Mouse (Mus musculus): ENCODE results near the gene Sec22b.
A peak's percentile ranks its signal among the peaks of the same experiment; 100 is the strongest.

The Sec22b gene

GRCm38 (mm10) chr3:97900516-97901490, at the start of gene Sec22b:
TSS of gene Sec22b (plus strand) at chr3:97901190.
- DNase-seq = peak; percentile 82

DNA sequence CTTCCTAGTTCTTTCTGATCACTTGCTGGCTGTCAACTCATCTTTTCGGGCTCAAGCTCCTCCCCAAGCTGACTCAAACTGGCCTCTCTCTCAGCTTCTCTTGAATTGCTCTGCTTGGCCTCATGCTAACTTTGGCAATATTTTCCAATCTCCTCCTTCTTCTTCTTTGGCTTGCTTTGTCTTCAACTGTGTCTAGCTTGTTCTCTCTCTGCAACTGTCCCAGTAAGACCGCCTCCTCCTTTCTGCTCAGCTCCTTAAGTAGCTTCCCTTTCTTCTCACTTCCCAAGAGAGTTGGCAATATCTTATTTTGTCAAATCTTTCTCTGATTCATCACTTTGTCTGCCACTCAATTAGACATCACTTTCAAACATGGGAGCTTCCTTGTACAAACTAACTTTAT, 49.2 kb upstream of the Sec22b start:
- no peak for DNase-seq

- no peak for DNase-seq
Observed at GRCm38 (mm10) chr3:97854575-97855384, 46.2 kb upstream of the Sec22b start.

DNA sequence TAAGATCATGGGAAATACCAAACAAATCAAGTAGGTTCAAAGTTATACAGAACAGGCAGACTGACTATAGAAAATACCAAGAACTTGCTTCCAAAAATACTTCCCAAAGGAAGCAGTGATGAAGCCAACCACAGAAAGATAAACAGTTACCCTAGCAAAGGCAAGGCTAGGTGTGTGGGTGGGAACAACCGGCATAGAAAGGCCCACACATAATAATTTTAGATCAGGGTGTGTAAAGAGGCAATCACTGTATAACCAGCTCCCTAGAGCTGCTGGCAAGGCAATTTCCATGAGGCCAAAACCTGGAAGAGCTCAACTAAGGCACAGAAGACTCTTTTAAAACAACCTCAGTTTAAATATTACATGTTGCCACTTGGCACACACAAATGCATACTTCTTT, 41.6 kb upstream of the Sec22b start:
- DNase-seq = no peak

DNA sequence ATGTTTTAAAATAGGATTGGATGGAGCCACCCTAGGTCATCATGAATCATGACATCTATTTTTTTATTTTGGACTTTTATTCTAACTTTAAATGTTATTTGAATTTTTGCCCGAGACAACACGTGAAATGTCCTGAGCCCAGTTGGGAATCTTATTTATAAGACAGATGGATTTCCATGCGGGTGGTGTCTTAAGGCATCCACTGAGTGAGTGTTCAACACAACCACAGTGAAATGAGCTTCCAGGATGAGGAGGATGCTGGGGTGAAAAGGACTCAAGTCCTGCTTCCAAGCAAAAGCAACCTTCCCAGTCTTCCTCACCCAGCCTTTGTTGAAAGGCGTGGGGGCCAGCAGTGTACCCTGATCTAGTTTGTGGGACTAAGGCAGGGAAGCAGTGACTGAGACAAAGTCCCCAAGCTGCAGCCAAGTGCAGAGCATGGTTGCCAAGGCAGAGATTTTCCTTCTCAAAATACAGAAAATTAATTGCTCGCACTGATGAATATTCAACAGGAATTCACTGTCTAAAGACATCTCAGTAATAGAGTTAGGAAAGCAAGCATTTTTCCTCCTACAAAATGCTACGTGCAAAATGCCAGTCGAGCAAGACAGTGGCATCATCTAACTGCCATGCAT, 40.1 kb upstream of the Sec22b start:
- no peak for DNase-seq

- DNase-seq = no peak
Observed at GRCm38 (mm10) chr3:97866696-97867095, 34.3 kb upstream of the Sec22b start.

DNA sequence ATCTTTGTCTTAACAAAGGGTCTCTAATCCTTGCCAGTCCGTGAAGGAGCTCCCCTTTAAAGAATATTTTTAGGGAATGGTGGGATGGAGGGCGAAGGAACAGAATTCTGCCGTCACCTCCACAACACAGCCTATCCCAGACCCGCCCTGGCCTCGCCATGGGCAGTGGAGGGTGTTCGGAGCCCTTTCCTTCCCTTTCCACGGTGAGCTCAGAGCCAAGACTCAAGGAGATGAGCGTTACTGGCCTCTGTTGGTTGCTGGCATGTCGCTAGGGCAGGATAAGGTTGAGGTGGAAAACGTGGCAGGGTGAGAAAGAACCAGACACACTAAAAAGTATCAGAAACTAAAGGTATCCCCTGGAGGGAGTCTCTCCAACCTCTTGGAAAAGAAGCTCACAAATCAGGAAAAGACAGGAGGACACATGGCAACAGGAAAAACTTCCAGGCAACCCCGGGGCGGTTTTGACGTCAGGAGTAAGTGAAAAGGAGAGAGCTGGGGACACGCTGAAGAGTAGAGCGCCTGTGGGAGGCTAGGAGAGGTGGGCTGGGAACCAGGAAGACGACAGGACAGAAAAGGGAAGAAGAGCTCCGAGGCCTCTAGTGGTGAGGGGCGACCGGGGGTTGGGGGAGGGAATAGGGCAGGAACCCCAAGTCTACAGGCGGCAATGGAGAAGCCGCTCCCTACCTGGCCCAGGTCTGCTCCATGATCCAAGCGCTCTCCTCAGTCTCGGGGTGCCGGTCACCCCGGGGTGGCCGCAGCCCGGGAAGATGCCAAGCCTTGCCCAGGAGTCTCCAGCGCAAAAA, 33.6 kb upstream of the Sec22b start:
- peak; percentile 24 for DNase-seq

- DNase-seq = peak; percentile 59
Observed at GRCm38 (mm10) chr3:97868024-97868689, 32.8 kb upstream of the Sec22b start.

- no peak for DNase-seq
Observed at GRCm38 (mm10) chr3:97868733-97869132, 32.3 kb upstream of the Sec22b start.

DNA sequence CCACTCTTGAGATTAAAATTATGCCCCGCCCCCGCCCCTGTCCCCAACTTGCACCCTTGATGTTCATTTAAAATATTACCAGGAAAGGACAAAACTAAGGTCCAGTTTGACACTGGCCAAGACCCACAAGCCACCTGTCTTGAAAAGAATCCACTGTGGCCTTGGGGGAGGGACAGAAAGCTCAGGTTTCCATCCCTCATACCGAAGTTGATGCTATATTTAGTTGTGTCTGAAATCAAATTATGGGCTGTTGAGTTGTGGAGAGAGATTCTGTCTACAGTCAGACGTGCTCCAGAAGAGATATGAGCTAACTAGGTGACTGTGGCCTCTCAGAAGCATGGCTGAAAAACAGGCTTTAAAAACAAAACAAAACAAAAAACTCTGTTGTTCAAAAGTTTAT, 31.3 kb upstream of the Sec22b start:
- no peak for DNase-seq

DNA sequence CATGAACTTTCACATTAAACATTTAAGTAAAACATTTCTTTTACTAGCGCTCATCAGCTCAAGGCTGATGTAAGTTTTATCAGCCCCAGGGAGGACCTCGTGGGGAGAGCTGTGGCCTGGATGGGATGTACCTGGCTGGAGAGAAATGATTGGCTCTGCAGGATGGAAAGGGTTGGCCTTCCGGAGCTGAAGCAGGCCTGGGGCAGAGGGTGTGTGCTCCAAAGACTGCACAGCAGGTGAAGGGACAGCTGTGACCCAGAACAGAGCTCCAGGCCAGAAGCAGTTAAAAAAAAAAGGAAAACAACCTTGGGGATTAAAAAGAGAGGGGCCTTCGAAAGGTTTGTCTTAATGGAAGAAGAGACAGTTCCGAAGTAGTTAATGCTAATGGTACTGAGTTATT, 26.2 kb upstream of the Sec22b start:
- DNase-seq = no peak

DNA sequence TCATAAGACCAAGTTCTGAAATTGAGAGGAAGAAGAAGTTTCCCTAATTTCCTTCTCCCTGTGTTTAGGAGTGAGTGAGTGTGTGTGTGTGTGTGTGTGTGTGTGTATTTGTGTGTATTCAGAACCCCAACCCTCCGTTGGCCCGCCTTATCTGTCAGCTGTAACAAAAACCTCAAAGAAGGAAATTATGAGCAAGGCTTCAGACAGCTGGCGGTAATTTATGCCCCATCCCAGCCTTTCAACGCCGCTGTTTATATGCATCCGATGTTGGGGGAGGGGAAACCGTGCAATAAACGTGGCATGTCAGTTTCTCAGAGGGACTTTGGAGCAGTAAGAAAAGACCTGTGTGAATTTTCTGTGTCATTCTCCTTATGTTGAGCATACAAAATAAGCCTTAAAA, 24.7 kb upstream of the Sec22b start:
- no peak for DNase-seq

GRCm38 (mm10) chr3:97879222-97879621, 21.8 kb upstream of the Sec22b start:
- peak; percentile 83 for DNase-seq

GRCm38 (mm10) chr3:97881576-97881975, 19.4 kb upstream of the Sec22b start:
- no peak for DNase-seq

DNA sequence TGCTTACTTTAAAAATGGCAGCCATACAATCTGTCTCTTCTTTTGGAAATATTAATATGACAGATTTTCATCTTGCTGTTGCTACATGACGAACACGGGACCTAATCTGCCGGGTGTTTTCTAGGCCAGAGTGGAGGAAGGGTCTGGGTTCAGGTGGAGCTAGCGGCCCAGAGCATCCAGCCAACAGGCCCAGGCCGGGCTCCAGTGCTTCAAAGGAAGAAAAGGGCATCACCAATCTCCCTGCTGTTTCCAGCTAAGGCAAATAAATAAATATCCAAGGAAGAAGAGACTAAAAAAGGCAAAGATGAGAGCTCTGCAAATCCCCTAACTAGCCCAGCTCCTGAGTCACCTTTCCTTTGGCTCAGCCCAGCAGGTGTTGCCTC, 13.2 kb upstream of the Sec22b start:
- DNase-seq = peak; percentile 28

DNA sequence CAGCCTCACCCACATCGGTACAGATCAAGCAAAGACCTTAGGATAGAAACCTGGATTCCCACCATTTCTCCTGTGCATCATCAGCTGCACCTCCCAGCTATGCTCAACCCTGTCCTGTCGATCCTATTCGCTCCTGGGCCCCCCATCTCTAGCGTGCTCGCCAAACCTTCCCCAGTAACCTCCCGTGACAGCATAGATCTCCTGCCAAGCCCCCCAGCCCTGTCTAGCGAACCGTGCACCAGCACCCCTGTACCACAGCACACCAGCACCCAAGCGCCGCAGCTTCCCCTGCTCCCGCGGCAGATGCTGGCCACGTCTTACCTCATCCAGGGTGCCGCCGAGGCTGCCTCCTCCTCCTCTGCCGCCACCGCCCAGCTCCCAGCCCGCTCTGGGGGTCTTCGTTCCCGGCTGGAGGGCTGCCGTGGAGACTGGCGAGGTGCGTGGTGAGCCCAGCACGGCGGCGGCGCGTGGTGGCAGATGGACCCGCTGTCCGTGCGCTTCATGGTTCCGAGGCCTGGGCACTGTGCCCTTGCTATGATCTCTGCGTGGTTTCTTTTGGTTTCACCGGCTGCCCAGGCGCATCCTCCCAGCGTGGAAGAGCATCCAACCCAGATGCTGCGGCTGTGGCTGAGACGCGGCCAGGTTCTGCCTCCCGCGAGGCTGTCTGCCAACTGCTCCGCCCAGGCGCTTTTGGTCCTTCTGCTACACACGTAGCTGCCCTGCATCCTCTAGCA, 12.7 kb upstream of the Sec22b start, which contains the start of gene Pde4dip:
Gene Pde4dip (minus strand): TSS at position 540 of the 734 bp plus-strand sequence.
- peak; percentile 70 for DNase-seq

DNA sequence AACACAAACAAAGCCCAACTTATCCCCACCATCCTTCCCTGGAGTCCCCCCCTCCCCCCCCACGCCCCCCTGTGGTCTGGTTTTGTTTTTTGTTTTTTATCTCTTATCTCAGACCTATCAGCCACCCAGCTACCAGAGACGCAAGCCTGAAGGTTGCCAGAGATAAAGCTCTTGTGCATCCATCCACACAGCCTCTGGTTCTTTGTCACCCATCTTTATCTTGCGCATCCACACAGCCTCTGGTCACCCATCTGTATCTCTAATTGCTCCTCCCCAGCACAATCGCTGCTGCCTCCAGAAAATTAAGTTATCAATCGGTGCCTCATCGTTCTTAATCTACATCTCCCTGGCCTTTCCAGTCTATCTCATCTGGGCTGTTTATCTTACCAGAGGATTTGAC, 10.8 kb upstream of the Sec22b start:
- DNase-seq = no peak

DNA sequence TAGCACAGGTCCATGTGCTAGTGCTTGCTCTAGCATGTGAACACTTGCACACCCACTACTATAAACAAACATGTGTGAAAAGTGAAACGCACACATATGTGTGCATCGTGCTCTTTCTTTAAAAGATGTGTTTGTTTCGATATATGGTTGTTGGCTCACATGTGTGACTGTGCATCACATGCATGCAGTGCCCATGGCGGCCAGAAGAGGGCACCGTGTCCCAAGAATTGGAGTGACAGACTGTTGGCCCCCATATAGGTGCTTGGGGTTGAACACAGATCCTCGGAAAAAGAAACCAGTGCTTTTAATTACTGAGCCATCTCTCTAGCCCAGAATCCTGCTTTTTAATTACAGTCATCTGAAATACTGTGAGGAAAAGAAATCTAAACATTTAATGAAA, 6.3 kb upstream of the Sec22b start:
- peak; percentile 52 for DNase-seq

DNA sequence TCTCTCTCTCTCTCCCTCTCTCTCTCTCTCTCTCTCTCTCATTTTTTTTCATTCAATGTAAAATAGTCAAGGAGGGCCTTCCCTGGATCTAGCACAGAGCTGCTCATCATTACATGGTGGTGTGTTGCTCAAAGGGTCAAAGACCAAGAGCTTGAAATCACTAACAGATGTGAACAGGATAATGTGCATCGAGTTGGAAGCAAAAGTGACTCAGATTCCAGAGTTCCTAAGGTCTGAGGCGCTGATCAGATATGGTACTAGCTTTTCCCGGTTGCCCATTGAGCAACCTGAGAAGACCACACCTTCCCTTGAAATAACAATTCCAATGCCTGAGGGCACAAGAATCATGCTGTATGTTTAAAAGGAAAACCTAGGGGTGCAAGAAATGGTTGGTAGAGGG, 2.6 kb upstream of the Sec22b start:
- DNase-seq = no peak

- DNase-seq = no peak
Observed at GRCm38 (mm10) chr3:97901586-97901985, 596 bp downstream of the Sec22b start.

DNA sequence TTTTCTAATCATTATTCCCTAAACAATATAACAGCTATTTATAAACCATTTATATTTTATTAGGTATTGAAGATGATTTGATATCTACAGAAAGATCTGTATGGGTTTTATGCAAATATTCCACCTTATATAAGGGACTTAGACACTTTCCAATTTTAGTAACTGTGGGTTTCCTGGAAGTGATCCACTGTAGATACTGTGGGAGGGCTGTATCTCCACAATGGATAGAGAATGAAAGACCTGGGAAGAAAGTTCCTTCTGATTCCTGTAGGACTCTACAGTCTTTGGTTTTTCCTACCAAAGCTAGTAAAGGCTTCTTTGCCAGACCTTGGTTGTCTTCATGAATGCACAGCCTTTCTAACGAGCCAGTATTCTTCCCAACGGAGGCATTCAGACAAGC, 8.7 kb downstream of the Sec22b start:
- no peak for DNase-seq

Measured in right cerebral cortex, postnatal 4 days (tissue).